Mouse (Mus musculus): ENCODE measurements around the gene Hykk.

DNA sequence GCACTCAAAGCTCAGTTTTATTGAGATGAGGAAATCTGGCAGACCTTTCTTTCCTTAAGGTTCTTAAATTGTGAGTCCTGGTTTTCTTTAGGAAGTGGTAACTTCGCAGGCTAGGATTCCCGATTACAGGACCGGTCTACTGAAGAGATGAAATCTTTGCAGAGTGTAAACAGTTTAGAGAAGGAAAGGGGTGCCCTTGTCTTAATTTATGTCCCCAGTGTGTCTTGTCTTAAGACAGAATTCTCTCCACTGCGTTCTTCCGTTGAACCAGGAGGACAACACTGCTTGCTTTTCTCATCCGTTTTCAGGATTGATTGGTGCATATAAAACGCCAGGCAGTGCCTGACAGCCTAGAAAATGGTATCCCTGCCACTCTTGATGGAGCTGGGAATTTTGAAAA, 65.3 kb downstream of the Hykk start:
- TF ChIP-seq CTCF (IDR thresholded peaks at IDR 0.05) (no peak), POLR2A (IDR thresholded peaks at IDR 0.05; ENCODE audit: insufficient read depth, low read depth, low read length) (no peak)
